In genomic region chr7:132153725-132154147, GRCm38 (mm10) we compare ENCODE assay signal across 8 mouse cellular contexts. TPM values are rescaled to one million over a fixed set of nuclear protein-coding genes. Genes with fewer than 3 reads are reported as not detected.
DNase-seq lines count a peak whose midpoint lies in the region; ATAC-seq and TF ChIP-seq lines count a peak whose summit lies in the region.
"Had no signal": no experiment of that assay in that cellular context is flagged by ENCODE, and none has a peak within 500 bp of the region (broad histone marks: within the 10 kb centered on the region; RNA-seq: fewer than 3 reads in every experiment).

No protein-coding gene starts in this region.

- WGBS in liver, adult 2 months, result 34% methylated on average over 6 of the region's 6 CpGs
- WGBS in liver, embryonic 12.5 days (ENCODE audit: insufficient replicate concordance), result 47% methylated on average over 6 of the region's 6 CpGs
- 32% methylated on average over 6 of the region's 6 CpGs for WGBS in embryonic facial prominence, embryonic 11.5 days
- 49% methylated on average over 6 of the region's 6 CpGs for WGBS in intestine, embryonic 16.5 days
- 30% methylated on average over 6 of the region's 6 CpGs for WGBS in neural tube, embryonic 15.5 days

- H3K36me3 ChIP-seq in liver, adult 2 months (ENCODE audit: control insufficient read depth, insufficient read depth, low read length), result no peaks in the 10 kb centered on the region
- no peaks in the 10 kb centered on the region for H3K36me3 ChIP-seq in liver, embryonic 12.5 days
- H3K36me3 ChIP-seq in embryonic facial prominence, embryonic 11.5 days (replicated peaks; ENCODE audit: control insufficient read depth, insufficient read depth, low read depth, low read length), result no peaks in the 10 kb centered on the region
- H3K36me3 ChIP-seq in intestine, embryonic 16.5 days (ENCODE audit: control insufficient read depth, insufficient read depth, low read length), result no peaks in the 10 kb centered on the region
- no peaks in the 10 kb centered on the region for H3K36me3 ChIP-seq in neural tube, embryonic 15.5 days

- no peak for DNase-seq in liver, adult 2 months (ENCODE audit: extremely low read depth, low read depth, low spot score)
- no peak for DNase-seq in embryonic facial prominence, embryonic 11.5 days (ENCODE audit: low spot score)
- no peak for DNase-seq in gastrocnemius, postnatal 25 days

- no peaks in the 10 kb centered on the region for H3K4me1 ChIP-seq in liver, adult 2 months (ENCODE audit: control insufficient read depth, insufficient read depth, low read length)
- no peaks in the 10 kb centered on the region for H3K4me1 ChIP-seq in liver, embryonic 12.5 days
- H3K4me1 ChIP-seq in embryonic facial prominence, embryonic 11.5 days (ENCODE audit: control insufficient read depth, insufficient read depth, low read length), result no peaks in the 10 kb centered on the region; the same call in none of the 2 replicates
- 0 out of 2 replicates have a peak, but pooled peaks cover 4% of the 10 kb centered on the region for H3K4me1 ChIP-seq in intestine, embryonic 16.5 days (ENCODE audit: control insufficient read depth, insufficient read depth, low read length)
- peaks cover 38% of the 10 kb centered on the region for H3K4me1 ChIP-seq in neural tube, embryonic 15.5 days

- no peak for ATAC-seq in liver, embryonic 12.5 days
- ATAC-seq in embryonic facial prominence, embryonic 11.5 days (replicated peaks; ENCODE audit: insufficient number of reproducible peaks, low FRiP score, low TSS enrichment, low read depth), result no peak
- no peak for ATAC-seq in intestine, embryonic 16.5 days
- ATAC-seq in neural tube, embryonic 15.5 days (ENCODE audit: low FRiP score), result peak; percentile 44; the same call in 1 of the 2 replicates
- no peak for ATAC-seq in inflammation-experienced regulatory T-cells, adult 6 months

- no peak overlapping the region for H3K27ac ChIP-seq in liver, adult 2 months (replicated peaks; ENCODE audit: insufficient read depth, low read depth, low read length)
- no peak overlapping the region for H3K27ac ChIP-seq in liver, embryonic 12.5 days
- no peak overlapping the region for H3K27ac ChIP-seq in embryonic facial prominence, embryonic 11.5 days (replicated peaks; ENCODE audit: low read depth, low read length)
- H3K27ac ChIP-seq in intestine, embryonic 16.5 days (ENCODE audit: low read length), result no peak overlapping the region
- no peak overlapping the region for H3K27ac ChIP-seq in neural tube, embryonic 15.5 days (replicated peaks)

- H3K4me2 ChIP-seq in liver, embryonic 12.5 days, result no peak overlapping the region
- peak overlapping the region; percentile 81 for H3K4me2 ChIP-seq in embryonic facial prominence, embryonic 11.5 days (ENCODE audit: low read depth, low read length)
- H3K4me2 ChIP-seq in intestine, embryonic 16.5 days (ENCODE audit: low read depth, low read length), result peak overlapping the region; percentile 81; the same call in 1 of the 2 replicates
- peak overlapping the region; percentile 78 for H3K4me2 ChIP-seq in neural tube, embryonic 15.5 days

- H3K27me3 ChIP-seq in liver, adult 2 months (ENCODE audit: control insufficient read depth, insufficient read depth, low read length), result peaks cover 7% of the 10 kb centered on the region; the same call in 1 of the 2 replicates
- peaks cover 49% of the 10 kb centered on the region for H3K27me3 ChIP-seq in liver, embryonic 12.5 days (replicated peaks)
- H3K27me3 ChIP-seq in embryonic facial prominence, embryonic 11.5 days (ENCODE audit: control insufficient read depth, insufficient read depth, low read length), result peaks cover 21% of the 10 kb centered on the region
- peaks cover 12% of the 10 kb centered on the region; the same call in 1 of the 2 replicates for H3K27me3 ChIP-seq in intestine, embryonic 16.5 days (replicated peaks; ENCODE audit: control insufficient read depth, insufficient read depth, low read length)
- H3K27me3 ChIP-seq in neural tube, embryonic 15.5 days (replicated peaks), result peaks cover 22% of the 10 kb centered on the region

- 0 out of 2 replicates have a peak overlapping the region, but pooled peaks have one; percentile 4 for H3K4me3 ChIP-seq in liver, adult 2 months (ENCODE audit: insufficient read depth, low read depth, low read length)
- no peak overlapping the region for H3K4me3 ChIP-seq in liver, embryonic 12.5 days
- H3K4me3 ChIP-seq in embryonic facial prominence, embryonic 11.5 days (ENCODE audit: low read depth, low read length), result peak overlapping the region; percentile 41
- H3K4me3 ChIP-seq in intestine, embryonic 16.5 days (ENCODE audit: low read length), result peak overlapping the region; percentile 46; the same call in 1 of the 2 replicates
- no peak overlapping the region; the same call in 1 of the 2 replicates for H3K4me3 ChIP-seq in neural tube, embryonic 15.5 days (replicated peaks)

- TF ChIP-seq POLR2A in liver, adult 2 months (IDR thresholded peaks at IDR 0.05; ENCODE audit: extremely low read depth, insufficient read depth, low read length), result no peak

- no peak for TF ChIP-seq CTCF in liver, adult 2 months (IDR thresholded peaks at IDR 0.05; ENCODE audit: low read depth, low read length)

- no peaks in the 10 kb centered on the region for H3K79me2 ChIP-seq in liver, adult 2 months (ENCODE audit: control insufficient read depth, insufficient read depth, low read length)

- no peak overlapping the region for H3K9ac ChIP-seq in liver, adult 2 months (ENCODE audit: low read depth, low read length)
- no peak overlapping the region for H3K9ac ChIP-seq in liver, embryonic 12.5 days
- H3K9ac ChIP-seq in embryonic facial prominence, embryonic 11.5 days (replicated peaks; ENCODE audit: low read length), result no peak overlapping the region; the same call in 1 of the 2 replicates
- H3K9ac ChIP-seq in intestine, embryonic 16.5 days (ENCODE audit: low read depth, low read length), result peak overlapping the region; percentile 62; the same call in 1 of the 2 replicates
- 0 out of 2 replicates have a peak overlapping the region, but pooled peaks have one; percentile 51 for H3K9ac ChIP-seq in neural tube, embryonic 15.5 days (replicated peaks)

- H3K9me3 ChIP-seq in liver, embryonic 12.5 days (replicated peaks), result no peaks in the 10 kb centered on the region
- no peaks in the 10 kb centered on the region for H3K9me3 ChIP-seq in embryonic facial prominence, embryonic 11.5 days (replicated peaks; ENCODE audit: control insufficient read depth, low read length)
- H3K9me3 ChIP-seq in intestine, embryonic 16.5 days (ENCODE audit: control insufficient read depth, low read length), result no peaks in the 10 kb centered on the region
- H3K9me3 ChIP-seq in neural tube, embryonic 15.5 days (replicated peaks), result no peaks in the 10 kb centered on the region

RNA-seq across cellular contexts. Expression of gene Cpxm2, which starts 0.8 kb away (rescaled TPM):
- 0.27 and 0.74 TPM in 2 replicates for total RNA-seq in liver, adult 2 months (2014; rRNA removed)
- polyA plus RNA-seq in liver, adult 2 months (2012; rRNA removed), result 0.21 and 0.27 TPM in 2 replicates
- polyA plus RNA-seq in liver, embryonic 12.5 days (2016; fragmentation: Nextera tagmentation; extraction: Ambion mirVana), result 0.12 and 0.13 TPM in 2 replicates
- 5.1 and 5.4 TPM in 2 replicates for polyA plus RNA-seq in embryonic facial prominence, embryonic 11.5 days (2014; fragmentation: Nextera tagmentation; extraction: Ambion mirVana)
- 1.1 and 1.3 TPM in 2 replicates for polyA plus RNA-seq in intestine, embryonic 16.5 days (2015; fragmentation: Nextera tagmentation; extraction: Ambion mirVana)
- polyA plus RNA-seq in neural tube, embryonic 15.5 days (2015; fragmentation: Nextera tagmentation; extraction: Ambion mirVana), result 1.3 and 1.4 TPM in 2 replicates
- 10 to 100 TPM in 1 of 2 experiments, 1 to 10 TPM in 1; 5.2 to 10.8 TPM for total RNA-seq in gastrocnemius, postnatal 25 days (2021)
- polyA plus RNA-seq in inflammation-experienced regulatory T-cells, adult 6 months (2017; shearing (Covaris generic)), result not detected
- total RNA-seq: neutrophil, adult 5-6 weeks had no signal

Comparison
In these comparisons a context has a peak if more than half of its experiments do, and no peak if none do; other contexts are left out.
1. H3K4me3 ChIP-seq: peak in liver, adult 2 months (single experiment), embryonic facial prominence, embryonic 11.5 days (single experiment) and intestine, embryonic 16.5 days (single experiment); none in liver, embryonic 12.5 days (single experiment) and neural tube, embryonic 15.5 days (single experiment).
2. H3K9ac ChIP-seq: peak in intestine, embryonic 16.5 days (single experiment) and neural tube, embryonic 15.5 days (single experiment); none in liver, adult 2 months (single experiment), liver, embryonic 12.5 days (single experiment) and embryonic facial prominence, embryonic 11.5 days (single experiment).